Mouse (Mus musculus) small intestine, adult 2 months (tissue): Measurements from ENCODE around the gene Cox10.

ENCODE experiments used
- CTCF ChIP-seq: fragments of 200-500 bp; IDR thresholded peaks from 2 replicates; pipeline ENCODE4 v1.5.1; 2012; ENCODE audit warnings: low read depth, mild to moderate bottlenecking, control low read depth, inconsistent platforms, low read length, moderate library complexity, mixed read lengths; ENCODE audit not compliant: insufficient replicate concordance, insufficient read length; ENCODE audit errors: extremely low read depth
- POLR2A ChIP-seq: fragments of 200-500 bp; IDR thresholded peaks from 2 replicates; pipeline ENCODE4 v1.6.1; 2012; ENCODE audit warnings: low read depth, mild to moderate bottlenecking, control low read depth, inconsistent platforms, low read length, moderate library complexity

GRCm38 (mm10) chr11:63986710-63987109 is 92.6 kb downstream of the Cox10 start:
- TF ChIP-seq POLR2A = no peak
- no peak for TF ChIP-seq CTCF
